Mouse (Mus musculus) kidney, embryonic 14.5 days (tissue): ENCODE data around the gene Fosb. TPM values are rescaled to one million over a fixed set of nuclear protein-coding genes. Genes with fewer than 3 reads are reported as not detected.
A peak's percentile ranks its signal among the peaks of the same experiment; 100 is the strongest.

ENCODE experiments used
- ATAC-seq: fragments of 200-750 bp; cut with Nextera tagmentation; 2 replicates; pipeline ENCODE4 v1.8.0; 2017; ENCODE audit warnings: moderate number of reproducible peaks, mild to moderate bottlenecking, moderate TSS enrichment, moderate library complexity; ENCODE audit not compliant: low FRiP score, low TSS enrichment
- H3K27ac ChIP-seq: fragments of 300-500 bp; sonication (generic); 2 replicates; pipeline ENCODE4 v1.5.1; 2014; ENCODE audit warnings: low read depth, mild to moderate bottlenecking, low read length, moderate library complexity, mixed read lengths
- H3K27me3 ChIP-seq: fragments of 300-500 bp; sonication (generic); 2 replicates; pipeline ENCODE4 v1.6.1; 2014; ENCODE audit warnings: mild to moderate bottlenecking, low read length; ENCODE audit not compliant: control insufficient read depth, insufficient read depth
- H3K36me3 ChIP-seq: fragments of 300-500 bp; sonication (generic); 2 replicates; pipeline ENCODE4 v1.6.1; 2014; ENCODE audit warnings: low read length, mixed read lengths; ENCODE audit not compliant: control insufficient read depth, insufficient read depth
- H3K4me1 ChIP-seq: fragments of 300-500 bp; sonication (generic); 2 replicates; pipeline ENCODE4 v1.6.1; 2014; ENCODE audit warnings: low read length, mixed read lengths; ENCODE audit not compliant: control insufficient read depth, insufficient read depth
- H3K4me2 ChIP-seq: fragments of 300-500 bp; sonication (generic); replicated peaks from 2 replicates; pipeline ENCODE4 v1.6.1; 2014; ENCODE audit warnings: low read depth, mild to moderate bottlenecking, low read length
- H3K4me3 ChIP-seq: fragments of 300-500 bp; sonication (generic); 2 replicates; pipeline ENCODE4 v1.5.1; 2014; ENCODE audit warnings: mild to moderate bottlenecking, low read length
- H3K9ac ChIP-seq: fragments of 300-500 bp; sonication (generic); 2 replicates; pipeline ENCODE4 v1.6.1; 2014; ENCODE audit warnings: low read depth, mild to moderate bottlenecking, low read length, moderate library complexity
- H3K9me3 ChIP-seq: fragments of 300-500 bp; sonication (generic); 2 replicates; pipeline ENCODE4 v1.6.1; 2016; ENCODE audit warnings: low read length; ENCODE audit not compliant: control insufficient read depth
- WGBS: fragments of 180-500 bp; shearing (Covaris S2); extraction: QIAGEN DNeasy Blood & Tissue Kit; methylation state at CpG from one replicate; pipeline ENCODE4 v1.1.7; 2014; 5-methylcytosine and 5-hydroxymethylcytosine counted together
- polyA plus RNA-seq: library from polyadenylated mRNA; unstranded; fragments of >200 nt; fragmentation: Nextera tagmentation; extraction: Ambion mirVana; gene quantifications from 2 replicates; pipeline ENCODE4 v1.2.1, GENCODE M21; 2014

Fosb gene
- polyA plus RNA-seq, 1 experiment from 2014 or later = 0.20 TPM

- Histone ChIP-seq H3K36me3 (no peaks in the 10 kb centered on the region), H3K27ac (no peak overlapping the region; the same call in 1 of the 2 replicates), H3K4me2 (peak overlapping the region; percentile 73; the same call in 1 of the 2 replicates)
Measured at GRCm38 (mm10) chr7:19325262-19326199, 15.7 kb upstream of the Fosb start.

GRCm38 (mm10) chr7:19324221-19324620 is 14.4 kb upstream of the Fosb start:
- no peak overlapping the region for H3K9ac ChIP-seq
- no peak overlapping the region for H3K27ac ChIP-seq
- ATAC-seq = no peak
- 90% methylated on average over 11 of the region's 11 CpGs for WGBS
- no peaks in the 10 kb centered on the region for H3K36me3 ChIP-seq
- peaks cover 3% of the 10 kb centered on the region; the same call in 1 of the 2 replicates for H3K27me3 ChIP-seq
- no peak overlapping the region for H3K4me3 ChIP-seq
- no peak overlapping the region for H3K4me2 ChIP-seq
- peaks cover 17% of the 10 kb centered on the region for H3K4me1 ChIP-seq
- H3K9me3 ChIP-seq = no peaks in the 10 kb centered on the region

More at GRCm38 (mm10) chr7:19325262-19326199, 15.7 kb upstream of the Fosb start:
- WGBS = 74% methylated on average over 21 of the region's 21 CpGs
- Histone ChIP-seq H3K4me1 (peaks cover 14% of the 10 kb centered on the region), H3K27me3 (peaks cover 3% of the 10 kb centered on the region; the same call in 1 of the 2 replicates), H3K4me3 (no peak overlapping the region), H3K9me3 (no peaks in the 10 kb centered on the region), H3K9ac (no peak overlapping the region)
- ATAC-seq = no peak

- no peak overlapping the region for H3K9ac ChIP-seq
- H3K4me1 ChIP-seq = peaks cover 15% of the 10 kb centered on the region
- ATAC-seq = no peak
- H3K27me3 ChIP-seq = peaks cover 10% of the 10 kb centered on the region; the same call in 1 of the 2 replicates
- no peaks in the 10 kb centered on the region for H3K9me3 ChIP-seq
- no peak overlapping the region for H3K4me2 ChIP-seq
- no peak overlapping the region for H3K27ac ChIP-seq
- WGBS = 42% methylated on average over 9 of the region's 9 CpGs
- H3K4me3 ChIP-seq = no peak overlapping the region
- no peaks in the 10 kb centered on the region for H3K36me3 ChIP-seq
Measured at GRCm38 (mm10) chr7:19322489-19322888, 12.6 kb upstream of the Fosb start.

- 40% methylated on average over 5 of the region's 5 CpGs for WGBS
- no peaks in the 10 kb centered on the region for H3K9me3 ChIP-seq
- peaks cover 8% of the 10 kb centered on the region; the same call in 1 of the 2 replicates for H3K4me1 ChIP-seq
- H3K4me3 ChIP-seq = no peak overlapping the region
- no peak for ATAC-seq
- no peak overlapping the region for H3K27ac ChIP-seq
- no peaks in the 10 kb centered on the region for H3K36me3 ChIP-seq
- no peak overlapping the region for H3K9ac ChIP-seq
- H3K4me2 ChIP-seq = no peak overlapping the region
- peaks cover 10% of the 10 kb centered on the region; the same call in 1 of the 2 replicates for H3K27me3 ChIP-seq
Measured at GRCm38 (mm10) chr7:19321464-19321863, 11.6 kb upstream of the Fosb start.

GRCm38 (mm10) chr7:19320637-19321036 is 10.8 kb upstream of the Fosb start:
- Histone ChIP-seq H3K9me3 (no peaks in the 10 kb centered on the region), H3K4me3 (peak overlapping the region; percentile 36; the same call in 1 of the 2 replicates), H3K27me3 (peaks cover 10% of the 10 kb centered on the region; the same call in 1 of the 2 replicates), H3K27ac (no peak overlapping the region), H3K9ac (peak overlapping the region; percentile 40; the same call in 1 of the 2 replicates), H3K4me2 (peak overlapping the region; percentile 65), H3K36me3 (no peaks in the 10 kb centered on the region), H3K4me1 (0 out of 2 replicates have a peak, but pooled peaks cover 4% of the 10 kb centered on the region)
- 39% methylated on average over 7 of the region's 7 CpGs for WGBS
- ATAC-seq = no peak

- Histone ChIP-seq H3K36me3 (no peaks in the 10 kb centered on the region), H3K27ac (no peak overlapping the region), H3K4me2 (peak overlapping the region; percentile 65), H3K9ac (peak overlapping the region; percentile 56), H3K4me3 (peak overlapping the region; percentile 36), H3K4me1 (0 out of 2 replicates have a peak, but pooled peaks cover 4% of the 10 kb centered on the region), H3K27me3 (peaks cover 10% of the 10 kb centered on the region; the same call in 1 of the 2 replicates), H3K9me3 (no peaks in the 10 kb centered on the region)
- WGBS = under 1% methylated on average over 40 of the region's 41 CpGs
- peak; percentile 94 for ATAC-seq
Measured at GRCm38 (mm10) chr7:19319906-19320305, 10.1 kb upstream of the Fosb start.

- H3K27me3 ChIP-seq = peaks cover 10% of the 10 kb centered on the region; the same call in 1 of the 2 replicates
Measured at GRCm38 (mm10) chr7:19319458-19319857, 9.6 kb upstream of the Fosb start.

GRCm38 (mm10) chr7:19318676-19319075 is 8.8 kb upstream of the Fosb start:
- WGBS = 75% methylated on average over 7 of the region's 7 CpGs
- H3K27me3 ChIP-seq = peaks cover 10% of the 10 kb centered on the region; the same call in 1 of the 2 replicates
- ATAC-seq = no peak

More at GRCm38 (mm10) chr7:19319458-19319857, 9.6 kb upstream of the Fosb start:
- H3K4me1 ChIP-seq = 0 out of 2 replicates have a peak, but pooled peaks cover 4% of the 10 kb centered on the region
- WGBS = 19% methylated on average over 9 of the region's 9 CpGs
- H3K4me3 ChIP-seq = peak overlapping the region; percentile 36
- H3K4me2 ChIP-seq = peak overlapping the region; percentile 65
- no peaks in the 10 kb centered on the region for H3K9me3 ChIP-seq
- H3K27ac ChIP-seq = no peak overlapping the region
- H3K9ac ChIP-seq = peak overlapping the region; percentile 56
- H3K36me3 ChIP-seq = no peaks in the 10 kb centered on the region
- ATAC-seq = peak; percentile 63

More at GRCm38 (mm10) chr7:19318676-19319075, 8.8 kb upstream of the Fosb start:
- Histone ChIP-seq H3K4me2 (no peak overlapping the region), H3K9me3 (no peaks in the 10 kb centered on the region), H3K27ac (no peak overlapping the region), H3K4me1 (0 out of 2 replicates have a peak, but pooled peaks cover 4% of the 10 kb centered on the region), H3K36me3 (no peaks in the 10 kb centered on the region), H3K4me3 (no peak overlapping the region), H3K9ac (no peak overlapping the region)
